Mouse (Mus musculus): ENCODE measurements around the gene Lsmem1. TPM values are rescaled to one million over a fixed set of nuclear protein-coding genes. Genes with fewer than 3 reads are reported as not detected.

Gene Lsmem1
- polyA plus RNA-seq, 1 experiment: not detected

GRCm38 (mm10) chr12:40160777-40161176 is 38.5 kb downstream of the Lsmem1 start:
- Histone ChIP-seq H3K4me3 (replicated peaks) (no peak overlapping the region), H3K4me1 (ENCODE audit: control insufficient read depth) (no peaks in the 10 kb centered on the region), H3K9me3 (ENCODE audit: control insufficient read depth, low read length) (no peaks in the 10 kb centered on the region), H3K36me3 (ENCODE audit: control insufficient read depth) (no peaks in the 10 kb centered on the region), H3K27me3 (ENCODE audit: control insufficient read depth) (no peaks in the 10 kb centered on the region)
- TF ChIP-seq TAL1 (IDR thresholded peaks at IDR 0.05; ENCODE audit: low read length) (no peak), GATA1 (IDR thresholded peaks at IDR 0.05; ENCODE audit: low read length) (no peak)

GRCm38 (mm10) chr12:40154188-40154587 is 45.1 kb downstream of the Lsmem1 start:
- TF ChIP-seq GATA1 (IDR thresholded peaks at IDR 0.05; ENCODE audit: low read length) (no peak), TAL1 (IDR thresholded peaks at IDR 0.05; ENCODE audit: low read length) (no peak)
- H3K4me3 ChIP-seq (replicated peaks): no peak overlapping the region
- H3K36me3 ChIP-seq (ENCODE audit: control insufficient read depth): no peaks in the 10 kb centered on the region

GRCm38 (mm10) chr12:40152353-40153069 is 46.8 kb downstream of the Lsmem1 start:
- H3K9me3 ChIP-seq (ENCODE audit: control insufficient read depth, low read length): no peaks in the 10 kb centered on the region
- no peak for TF ChIP-seq TAL1 (IDR thresholded peaks at IDR 0.05; ENCODE audit: low read length)
- TF ChIP-seq GATA1 (IDR thresholded peaks at IDR 0.05; ENCODE audit: low read length): no peak

More at GRCm38 (mm10) chr12:40154188-40154587, 45.1 kb downstream of the Lsmem1 start:
- Histone ChIP-seq H3K9me3 (ENCODE audit: control insufficient read depth, low read length) (no peaks in the 10 kb centered on the region), H3K27me3 (ENCODE audit: control insufficient read depth) (no peaks in the 10 kb centered on the region), H3K4me1 (ENCODE audit: control insufficient read depth) (no peaks in the 10 kb centered on the region)

GRCm38 (mm10) chr12:40147319-40147718 is 52.0 kb downstream of the Lsmem1 start:
- Histone ChIP-seq H3K9me3 (ENCODE audit: control insufficient read depth, low read length) (no peaks in the 10 kb centered on the region), H3K36me3 (ENCODE audit: control insufficient read depth) (no peaks in the 10 kb centered on the region), H3K4me1 (ENCODE audit: control insufficient read depth) (no peaks in the 10 kb centered on the region), H3K4me3 (replicated peaks) (no peak overlapping the region), H3K27me3 (ENCODE audit: control insufficient read depth) (no peaks in the 10 kb centered on the region)
- TF ChIP-seq GATA1 (IDR thresholded peaks at IDR 0.05; ENCODE audit: low read length) (no peak), TAL1 (IDR thresholded peaks at IDR 0.05; ENCODE audit: low read length) (no peak)

More at GRCm38 (mm10) chr12:40152353-40153069, 46.8 kb downstream of the Lsmem1 start:
- Histone ChIP-seq H3K27me3 (ENCODE audit: control insufficient read depth) (no peaks in the 10 kb centered on the region), H3K36me3 (ENCODE audit: control insufficient read depth) (no peaks in the 10 kb centered on the region), H3K4me3 (replicated peaks) (no peak overlapping the region), H3K4me1 (ENCODE audit: control insufficient read depth) (no peaks in the 10 kb centered on the region)

GRCm38 (mm10) chr12:40146510-40146909 is 52.8 kb downstream of the Lsmem1 start:
- Histone ChIP-seq H3K4me1 (ENCODE audit: control insufficient read depth) (no peaks in the 10 kb centered on the region), H3K9me3 (ENCODE audit: control insufficient read depth, low read length) (no peaks in the 10 kb centered on the region), H3K4me3 (replicated peaks) (no peak overlapping the region), H3K27me3 (ENCODE audit: control insufficient read depth) (no peaks in the 10 kb centered on the region), H3K36me3 (ENCODE audit: control insufficient read depth) (no peaks in the 10 kb centered on the region)
- TF ChIP-seq TAL1 (IDR thresholded peaks at IDR 0.05; ENCODE audit: low read length) (no peak), GATA1 (IDR thresholded peaks at IDR 0.05; ENCODE audit: low read length) (no peak)

GRCm38 (mm10) chr12:40140706-40141105 is 58.6 kb downstream of the Lsmem1 start:
- Histone ChIP-seq H3K4me3 (replicated peaks) (no peak overlapping the region), H3K27me3 (ENCODE audit: control insufficient read depth) (no peaks in the 10 kb centered on the region), H3K36me3 (ENCODE audit: control insufficient read depth) (no peaks in the 10 kb centered on the region), H3K4me1 (ENCODE audit: control insufficient read depth) (no peaks in the 10 kb centered on the region), H3K9me3 (ENCODE audit: control insufficient read depth, low read length) (no peaks in the 10 kb centered on the region)
- TF ChIP-seq TAL1 (IDR thresholded peaks at IDR 0.05; ENCODE audit: low read length) (no peak), GATA1 (IDR thresholded peaks at IDR 0.05; ENCODE audit: low read length) (no peak)

- Histone ChIP-seq H3K36me3 (ENCODE audit: control insufficient read depth) (no peaks in the 10 kb centered on the region), H3K4me1 (ENCODE audit: control insufficient read depth) (no peaks in the 10 kb centered on the region), H3K4me3 (replicated peaks) (no peak overlapping the region), H3K9me3 (ENCODE audit: control insufficient read depth, low read length) (no peaks in the 10 kb centered on the region), H3K27me3 (ENCODE audit: control insufficient read depth) (peaks cover under 1% of the 10 kb centered on the region)
- TF ChIP-seq TAL1 (IDR thresholded peaks at IDR 0.05; ENCODE audit: low read length) (no peak), GATA1 (IDR thresholded peaks at IDR 0.05; ENCODE audit: low read length) (no peak)
These were observed 59.6 kb downstream of the Lsmem1 start for GRCm38 (mm10) chr12:40139484-40140245.

- no peaks in the 10 kb centered on the region; the same call in 1 of the 2 replicates for H3K4me1 ChIP-seq (ENCODE audit: control insufficient read depth)
- H3K9me3 ChIP-seq (ENCODE audit: control insufficient read depth, low read length): no peaks in the 10 kb centered on the region
- no peak overlapping the region for H3K4me3 ChIP-seq (replicated peaks)
- H3K27me3 ChIP-seq (ENCODE audit: control insufficient read depth): peaks cover 32% of the 10 kb centered on the region
- H3K36me3 ChIP-seq (ENCODE audit: control insufficient read depth): no peaks in the 10 kb centered on the region
- no peak for TF ChIP-seq GATA1 (IDR thresholded peaks at IDR 0.05; ENCODE audit: low read length)
- TF ChIP-seq TAL1 (IDR thresholded peaks at IDR 0.05; ENCODE audit: low read length): no peak
These were observed 64.8 kb downstream of the Lsmem1 start for GRCm38 (mm10) chr12:40134529-40134928.

GRCm38 (mm10) chr12:40133573-40134271 is 65.6 kb downstream of the Lsmem1 start, which contains the start of gene Scin:
Scin (minus strand) TSS chr12:40134228.
- no peaks in the 10 kb centered on the region for H3K9me3 ChIP-seq (ENCODE audit: control insufficient read depth, low read length)
- TF ChIP-seq GATA1 (IDR thresholded peaks at IDR 0.05; ENCODE audit: low read length): no peak
- no peak for TF ChIP-seq TAL1 (IDR thresholded peaks at IDR 0.05; ENCODE audit: low read length)
- no peaks in the 10 kb centered on the region for H3K36me3 ChIP-seq (ENCODE audit: control insufficient read depth)
- H3K27me3 ChIP-seq (ENCODE audit: control insufficient read depth): peaks cover 32% of the 10 kb centered on the region
- H3K4me1 ChIP-seq (ENCODE audit: control insufficient read depth): no peaks in the 10 kb centered on the region; the same call in 1 of the 2 replicates
- H3K4me3 ChIP-seq (replicated peaks): no peak within 1 kb of the TSS
